Mouse (Mus musculus) CH12.LX (cell line): Measurements from ENCODE around the gene Zfp61.

Experiments
- CTCF ChIP-seq, 2 experiments: IDR thresholded peaks in 1 of 2; conservative IDR thresholded peaks in 1 of 2; 2 replicates each; pipeline ENCODE4 v1.5.1; 2011 to 2012; ENCODE audit warnings: low read depth in 2 of 2, low read length in 2 of 2, improper control_type of control experiment in 1 of 2, inconsistent platforms in 1 of 2, mild to moderate bottlenecking in 1 of 2, moderate library complexity in 1 of 2
- ELF1 ChIP-seq: IDR thresholded peaks from 2 replicates; pipeline ENCODE4 v1.6.1; 2014; ENCODE audit warnings: low read depth, mild to moderate bottlenecking, inconsistent platforms, low read length, improper control_type of control experiment
- GABPA ChIP-seq: IDR thresholded peaks from 2 replicates; pipeline ENCODE4 v1.6.1; 2012; ENCODE audit warnings: low read depth, low read length, improper control_type of control experiment, inconsistent platforms; ENCODE audit not compliant: insufficient replicate concordance
- JUND ChIP-seq: conservative IDR thresholded peaks from 2 replicates; pipeline ENCODE4 v1.6.1; 2011; ENCODE audit warnings: low read depth, low read length, improper control_type of control experiment
- POLR2AphosphoS2 ChIP-seq: IDR thresholded peaks from 2 replicates; pipeline ENCODE4 v1.6.1; 2011; ENCODE audit warnings: low read depth, low read length, improper control_type of control experiment
- USF2 ChIP-seq: conservative IDR thresholded peaks from 2 replicates; pipeline ENCODE4 v1.6.1; 2011; ENCODE audit warnings: low read depth, low read length, improper control_type of control experiment
- ZC3H11A ChIP-seq: IDR thresholded peaks from 2 replicates; pipeline ENCODE4 v1.6.1; 2012; ENCODE audit warnings: low read depth, mild to moderate bottlenecking, inconsistent platforms, low read length, improper control_type of control experiment

GRCm38 (mm10) chr7:24290106-24290693, 10.8 kb downstream of the Zfp61 start:
- TF ChIP-seq POLR2AphosphoS2 (no peak), CTCF (conservative IDR thresholded peaks at IDR 0.05 in 1 of 2, IDR thresholded peaks at IDR 0.05 in 1 of 2; ENCODE audit: low read depth in 2 of 2, low read length in 2 of 2) (no peak), USF2 (no peak), ELF1 (no peak), JUND (no peak), GABPA (no peak), ZC3H11A (no peak)
